Mouse (Mus musculus): Measurements from ENCODE around the gene Cldn3.

Cldn3 gene

GRCm38 (mm10) chr5:135007802-135008571, 22.0 kb downstream of the Cldn3 start:
- peak; percentile 69 to 79 for DNase-seq

- DNase-seq = peak; percentile 97 to 99
These were observed 22.9 kb downstream of the Cldn3 start, which contains the start of gene Abhd11 for GRCm38 (mm10) chr5:135008671-135009589. TSS of gene Abhd11 (plus strand) at chr5:135009152.

DNA sequence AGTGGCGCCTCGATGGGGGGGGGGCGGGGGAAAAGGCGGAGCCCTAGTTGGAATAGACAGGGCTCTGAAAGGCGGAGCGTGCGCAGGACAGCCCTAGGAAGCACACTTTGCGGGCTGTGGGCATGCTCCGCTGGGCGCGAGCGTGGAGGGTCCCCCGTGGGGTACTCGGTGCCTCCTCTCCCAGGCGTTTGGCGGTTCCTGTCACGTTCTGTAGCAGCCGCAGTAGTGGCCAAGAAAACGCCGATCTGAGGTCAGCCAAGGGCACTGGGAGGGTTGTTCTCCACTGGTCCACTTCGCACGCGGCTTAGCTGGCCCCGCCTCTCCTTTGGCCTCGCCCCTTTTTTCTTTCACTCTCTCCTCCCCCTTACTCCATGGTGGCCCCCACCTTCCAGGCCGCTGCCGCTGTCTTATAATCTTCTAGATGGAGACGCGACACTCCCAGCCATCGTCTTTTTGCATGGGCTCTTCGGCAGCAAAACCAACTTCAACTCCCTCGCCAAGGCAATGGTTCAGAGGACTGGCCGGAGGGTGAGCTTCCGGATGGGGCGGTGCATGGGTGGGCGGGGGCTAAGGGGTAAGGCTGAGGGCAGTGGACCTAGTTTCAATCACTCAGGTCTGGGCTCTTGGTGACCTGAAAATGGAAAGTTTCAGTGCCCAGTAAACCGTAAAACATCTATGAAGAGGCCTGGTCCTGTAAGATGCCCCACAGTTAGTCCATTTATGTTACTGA, 23.7 kb downstream of the Cldn3 start:
- DNase-seq = peak; percentile 90

DNA sequence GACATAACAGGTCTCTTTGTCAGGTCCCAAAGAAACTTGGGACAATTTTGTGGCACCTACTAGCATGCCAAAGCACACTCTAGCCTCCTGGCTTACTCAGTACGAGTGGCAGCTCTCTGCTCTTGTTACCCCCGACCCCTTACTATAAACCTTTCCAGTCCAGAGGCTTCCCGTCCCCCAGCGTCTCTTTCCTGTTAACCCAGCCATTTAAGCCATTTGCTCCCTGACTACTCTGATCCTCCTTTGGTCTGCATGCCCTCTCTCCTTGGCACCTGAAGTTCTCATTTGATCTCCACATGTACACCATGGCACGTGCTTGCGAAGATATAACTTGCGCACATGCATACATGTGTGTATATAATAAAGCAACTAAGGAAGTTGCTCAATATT, 24.3 kb downstream of the Cldn3 start:
- no peak for DNase-seq

- DNase-seq = peak in 1 of 2 experiments; percentile 32
These were observed 25.1 kb downstream of the Cldn3 start for GRCm38 (mm10) chr5:135010841-135011743.

- peak; percentile 54 to 62 for DNase-seq
These were observed 26.0 kb downstream of the Cldn3 start for GRCm38 (mm10) chr5:135011809-135012613.

GRCm38 (mm10) chr5:135012671-135013441, 26.8 kb downstream of the Cldn3 start:
- peak; percentile 90 to 94 for DNase-seq

- peak; percentile 95 to 96 for DNase-seq
These were observed 29.5 kb downstream of the Cldn3 start for GRCm38 (mm10) chr5:135015497-135015896.

- DNase-seq = no peak
These were observed 30.3 kb downstream of the Cldn3 start for GRCm38 (mm10) chr5:135016224-135016759.

GRCm38 (mm10) chr5:135021814-135022213, 35.8 kb downstream of the Cldn3 start:
- peak; percentile 99 to 100 for DNase-seq

DNA sequence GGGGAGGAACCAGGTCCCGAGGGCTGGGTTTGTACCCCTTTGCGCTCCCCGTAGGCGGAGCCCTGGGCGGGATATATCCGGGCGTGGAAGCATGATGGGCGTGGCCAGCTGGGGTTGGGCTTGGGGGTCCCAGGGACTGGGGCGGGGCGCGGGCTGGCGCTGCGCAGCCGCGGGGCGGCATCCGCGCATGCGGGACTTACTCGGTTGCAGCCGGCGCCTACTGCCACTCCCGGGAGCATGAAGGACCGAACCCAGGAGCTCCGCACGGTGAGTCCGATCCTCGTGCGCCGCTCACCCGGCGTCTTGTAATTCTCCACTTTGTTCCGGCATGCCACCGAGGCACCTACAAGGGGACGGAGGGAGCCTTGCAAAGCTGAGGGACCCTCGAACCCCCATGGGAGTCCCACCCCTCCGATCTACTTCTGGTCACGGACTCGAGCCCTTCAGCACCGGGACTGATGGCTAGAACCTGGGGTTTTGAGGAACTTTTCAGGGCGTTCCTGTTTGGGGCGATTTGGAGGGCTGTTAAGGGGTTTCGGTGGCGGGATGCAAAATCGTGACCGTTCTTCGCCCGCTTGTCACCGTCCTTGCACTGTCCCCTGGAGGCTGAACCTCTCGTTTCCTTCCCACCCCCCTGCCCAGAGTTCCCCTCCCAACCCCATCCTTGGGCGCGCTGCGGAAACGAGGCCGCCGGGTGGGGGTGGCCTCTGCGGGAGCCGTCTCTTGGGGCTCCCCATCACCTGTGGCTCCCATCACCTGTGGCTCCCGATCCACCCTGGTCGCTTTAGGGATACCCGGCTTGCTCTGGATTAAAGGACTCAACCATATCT, 37.5 kb downstream of the Cldn3 start, which contains the start of gene Stx1a:
Gene Stx1a (plus strand): TSS at position 139 of the 830 bp plus-strand sequence.
- peak; percentile 84 to 94 for DNase-seq

- DNase-seq = no peak
These were observed 38.7 kb downstream of the Cldn3 start for GRCm38 (mm10) chr5:135024665-135025224.

DNA sequence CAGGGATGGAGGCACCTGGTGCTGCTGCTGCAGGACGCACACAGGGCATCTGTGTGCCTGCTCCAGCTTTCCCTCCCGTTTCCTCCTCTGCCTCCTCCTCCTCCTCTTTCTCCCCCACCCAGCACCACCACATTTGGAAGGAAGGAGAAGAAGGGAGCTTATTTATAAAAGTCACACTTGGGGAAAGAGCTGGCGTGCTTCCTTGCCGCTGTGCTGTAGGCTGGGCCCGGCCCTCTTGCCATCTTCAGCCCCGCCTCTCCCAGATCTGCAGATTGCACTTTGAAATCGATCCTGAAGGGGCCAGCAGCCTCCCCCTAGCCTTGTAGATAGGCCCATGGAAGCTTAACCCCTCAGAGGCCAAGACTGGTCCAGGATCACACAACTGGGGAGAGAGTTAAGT, 39.9 kb downstream of the Cldn3 start:
- DNase-seq = no peak

GRCm38 (mm10) chr5:135029007-135029854, 43.2 kb downstream of the Cldn3 start:
- peak; percentile 79 to 80 for DNase-seq

DNA sequence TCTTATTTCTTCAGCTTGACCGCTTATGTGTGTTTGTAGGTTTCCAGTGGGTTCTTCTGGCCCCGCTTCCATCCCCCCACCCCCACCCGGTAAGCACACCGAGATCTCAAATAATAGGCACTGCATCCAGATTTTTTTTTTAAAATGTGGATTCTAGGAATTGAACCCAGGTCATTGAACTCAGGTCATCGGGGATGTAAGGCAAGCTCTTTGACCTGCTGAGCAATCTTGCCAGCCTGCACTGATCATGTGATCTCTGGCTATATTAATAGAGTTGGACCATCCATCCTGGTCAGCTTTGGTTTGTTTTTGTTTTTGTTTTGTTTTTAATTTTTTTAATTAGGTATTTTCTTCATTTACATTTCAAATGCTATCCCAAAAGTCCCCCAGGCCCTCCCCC, 46.6 kb downstream of the Cldn3 start:
- DNase-seq = no peak

DNA sequence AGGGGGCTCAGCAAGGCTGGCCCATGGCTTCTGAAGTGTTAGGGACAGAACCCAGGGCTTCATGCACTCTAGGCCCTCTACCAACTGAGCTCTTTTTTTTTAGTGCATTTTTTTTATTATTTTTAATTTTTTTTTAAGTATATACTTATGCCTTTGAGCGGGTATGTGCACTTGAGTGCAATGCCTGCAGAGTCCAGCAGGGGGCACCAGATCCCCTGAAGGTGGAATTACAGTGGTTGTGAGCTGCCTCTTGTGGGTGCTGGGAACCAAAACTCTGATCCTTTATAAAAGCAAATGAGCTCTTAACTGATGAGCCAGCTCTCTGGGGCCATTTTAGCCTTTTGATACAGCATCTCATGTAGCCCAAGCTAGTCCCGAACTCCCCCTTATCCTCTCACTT, 48.6 kb downstream of the Cldn3 start:
- DNase-seq = no peak

DNA sequence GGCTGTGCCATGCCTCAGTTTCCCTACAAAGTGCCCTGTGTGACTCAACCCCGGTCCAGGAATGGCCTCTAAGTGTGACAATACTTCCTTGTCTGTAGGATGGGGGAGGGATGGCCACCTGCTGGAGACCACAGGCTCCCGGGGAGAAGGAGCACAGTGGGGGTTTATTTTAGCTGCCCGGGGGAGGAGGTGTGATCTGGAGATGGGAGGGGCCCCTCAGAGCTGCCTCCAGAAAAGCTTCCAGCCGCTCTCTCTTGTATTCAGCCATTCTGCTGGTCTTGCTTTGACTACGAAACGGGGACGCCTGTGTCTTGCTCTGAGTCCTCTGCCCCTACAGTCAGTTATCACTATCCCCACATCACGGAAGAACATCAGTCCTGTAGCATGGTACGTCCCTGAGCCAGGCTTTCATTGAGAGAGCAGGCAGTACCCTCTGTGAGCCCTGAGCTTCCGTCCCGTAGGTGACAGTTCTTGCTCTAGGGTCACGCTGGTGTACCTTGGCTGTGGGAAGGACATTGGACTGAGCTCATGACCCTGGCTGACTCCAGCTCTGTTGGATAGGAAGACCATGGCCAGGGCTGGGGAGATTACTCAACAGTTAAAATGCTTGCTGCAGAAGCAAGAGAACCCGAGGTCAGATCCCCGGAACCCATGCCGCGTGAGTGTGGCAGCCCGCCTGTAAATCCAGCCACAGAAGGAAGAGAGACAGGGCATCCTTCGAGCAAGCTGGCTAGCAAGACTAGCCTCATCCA, 49.8 kb downstream of the Cldn3 start:
- DNase-seq = no peak
